Mouse (Mus musculus): ENCODE measurements around the gene Gm5148.
A peak's percentile ranks its signal among the peaks of the same experiment; 100 is the strongest.

The Gm5148 gene

DNA sequence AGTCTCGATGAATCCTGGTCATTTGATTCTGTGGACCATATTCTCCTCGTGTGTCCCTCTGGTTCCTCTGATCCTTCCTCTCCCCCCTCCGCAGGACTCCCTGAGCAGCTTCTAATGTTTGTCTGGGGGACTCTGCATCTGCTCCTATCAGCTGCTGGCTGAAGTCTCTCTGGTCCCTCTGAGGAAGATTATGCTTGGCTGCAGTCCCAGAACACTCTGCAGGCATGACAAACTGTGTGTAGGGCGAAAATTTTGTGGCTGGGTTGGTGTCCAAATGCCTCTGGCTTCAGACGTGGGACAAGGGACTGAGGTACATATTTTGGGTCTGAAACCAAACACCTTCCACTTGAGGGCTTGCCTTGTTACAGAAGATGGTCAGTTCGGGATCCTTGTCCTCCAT is 13.1 kb upstream of the Gm5148 start:
- no peak for DNase-seq

DNA sequence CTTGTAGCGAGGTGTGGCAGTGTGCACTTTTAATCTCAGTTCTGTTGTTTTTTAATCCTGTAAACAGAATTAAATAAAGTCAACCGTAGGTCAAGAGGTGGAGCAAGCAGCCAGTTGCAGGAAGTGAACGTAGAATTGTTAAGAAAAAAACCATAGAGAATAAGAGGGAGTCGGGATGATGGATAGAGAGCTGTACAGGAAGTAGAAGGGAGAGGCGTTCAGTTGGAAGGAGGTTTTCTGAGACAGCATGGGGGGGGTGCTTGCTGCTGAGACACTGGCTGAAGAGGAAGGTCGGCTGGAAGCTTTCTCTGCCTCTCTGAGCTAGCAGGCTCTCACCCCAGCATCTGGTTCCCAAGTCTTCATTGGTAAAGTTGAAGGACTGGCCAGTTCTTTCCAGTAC is 10.9 kb upstream of the Gm5148 start:
- no peak for DNase-seq

DNA sequence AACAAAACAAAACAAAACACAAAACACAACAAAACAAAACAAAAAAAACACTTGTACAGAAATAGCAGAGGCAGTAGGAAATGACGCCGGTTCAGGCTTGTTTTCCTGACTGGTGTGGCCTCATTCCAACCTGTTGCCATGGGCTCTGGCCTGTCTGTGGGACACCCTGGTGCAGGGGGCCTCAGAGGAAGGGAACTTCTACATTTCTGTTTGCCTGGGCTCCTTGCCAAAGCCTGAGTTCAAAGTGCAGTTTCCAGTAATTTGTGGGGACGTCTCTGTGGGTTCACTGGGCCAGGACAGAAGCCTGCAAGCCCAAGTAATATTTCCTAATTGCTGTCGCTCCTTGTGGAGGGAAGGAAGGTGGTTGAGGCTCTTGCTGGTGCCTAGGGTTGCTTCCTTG is 4.9 kb upstream of the Gm5148 start:
- no peak for DNase-seq

DNA sequence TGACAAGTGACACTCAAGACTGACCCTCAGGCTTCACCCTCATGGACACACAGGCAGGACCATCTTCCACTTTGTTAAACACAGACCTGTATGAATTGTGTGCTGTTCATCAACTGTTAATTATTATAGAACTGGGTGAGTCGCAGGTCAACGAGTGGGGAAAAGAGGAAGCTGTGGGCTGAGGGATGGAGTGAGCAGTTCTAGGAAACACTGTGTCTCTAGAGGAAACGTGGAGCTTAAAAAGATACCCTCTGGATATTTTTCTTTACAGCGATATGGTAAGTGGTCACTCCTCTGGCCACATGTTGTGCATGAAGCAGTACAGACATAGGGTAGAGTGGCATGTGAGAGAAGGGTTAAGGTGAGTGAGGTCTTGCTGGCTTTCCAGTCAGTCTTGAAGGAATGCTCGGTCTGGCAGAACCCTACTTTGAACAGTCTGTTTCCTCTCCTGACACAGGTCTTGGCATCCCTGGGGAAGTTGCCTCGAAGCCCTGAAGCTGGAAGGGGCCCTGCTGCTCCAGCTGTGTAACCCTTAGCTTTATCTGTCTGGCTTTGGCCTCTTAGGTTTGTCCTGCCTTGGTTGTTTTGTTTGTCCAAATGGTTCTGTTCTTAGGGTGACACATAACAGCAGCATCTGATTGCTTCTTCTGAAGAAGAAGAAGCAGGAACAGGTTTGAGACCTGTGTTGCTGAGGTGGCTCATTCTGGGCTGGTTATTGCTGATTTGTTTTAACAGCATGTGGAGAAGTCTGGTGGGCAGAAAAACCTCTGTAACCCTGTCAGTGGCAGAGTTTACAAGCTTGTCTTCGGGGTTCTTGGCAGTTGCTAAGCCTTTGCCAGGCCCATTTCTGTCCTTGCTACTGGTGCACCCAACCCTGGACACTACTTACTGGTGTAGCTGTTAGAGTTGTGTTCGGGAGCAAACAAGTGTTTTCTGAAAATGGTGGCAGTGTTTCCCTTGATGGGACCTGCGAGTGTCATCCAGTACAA is 4.1 kb upstream of the Gm5148 start:
- no peak for DNase-seq

DNA sequence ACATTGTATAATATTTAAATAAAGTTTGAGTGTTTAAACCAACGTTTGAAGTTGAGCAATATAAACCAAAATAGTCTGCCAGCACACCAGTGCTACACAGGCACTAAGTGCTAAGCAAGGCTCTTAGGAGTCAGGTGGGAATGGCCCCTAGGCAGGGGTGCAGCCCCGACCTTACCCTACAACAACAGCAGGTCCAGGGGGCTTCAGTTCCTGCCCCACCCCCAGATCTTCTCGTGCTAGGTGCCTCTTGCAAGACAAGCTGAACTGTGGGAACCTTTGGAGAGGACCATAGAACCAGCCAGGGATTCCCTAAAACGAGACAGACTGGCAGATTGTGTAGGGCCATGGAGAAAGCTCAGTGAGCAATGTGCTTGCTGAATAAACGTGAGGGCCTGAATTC is 3.1 kb upstream of the Gm5148 start:
- no peak for DNase-seq

DNA sequence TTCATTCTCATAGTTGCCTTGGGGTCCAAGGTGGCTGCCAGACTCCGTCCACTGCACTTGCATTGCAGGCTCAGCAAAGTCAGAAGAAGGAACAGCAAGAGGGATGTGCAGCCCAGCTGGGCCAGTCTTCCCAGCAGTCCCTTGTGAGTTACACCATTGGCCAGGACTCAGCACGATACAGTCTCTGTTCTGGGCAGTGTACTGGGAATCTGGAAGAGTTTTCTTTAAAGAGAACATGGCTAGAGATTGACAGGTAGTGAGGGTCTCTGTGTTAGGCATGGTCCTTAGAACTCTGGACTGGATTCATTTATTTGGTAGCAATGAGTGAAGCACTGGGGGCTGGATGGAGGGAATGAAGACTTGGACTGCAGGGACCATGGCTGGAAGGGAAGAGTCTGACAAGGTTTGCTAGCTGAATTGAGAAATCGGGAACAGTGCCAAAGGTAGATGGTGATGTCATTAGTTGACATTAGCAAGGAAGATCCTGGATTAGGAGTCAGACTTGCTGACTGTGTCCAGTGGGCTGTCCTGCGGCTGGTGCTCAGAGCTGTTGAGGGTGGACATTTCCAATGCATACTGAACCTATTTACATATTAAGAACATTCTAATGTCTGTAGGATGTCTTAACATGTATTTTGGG is 2.3 kb upstream of the Gm5148 start:
- DNase-seq: no peak

DNA sequence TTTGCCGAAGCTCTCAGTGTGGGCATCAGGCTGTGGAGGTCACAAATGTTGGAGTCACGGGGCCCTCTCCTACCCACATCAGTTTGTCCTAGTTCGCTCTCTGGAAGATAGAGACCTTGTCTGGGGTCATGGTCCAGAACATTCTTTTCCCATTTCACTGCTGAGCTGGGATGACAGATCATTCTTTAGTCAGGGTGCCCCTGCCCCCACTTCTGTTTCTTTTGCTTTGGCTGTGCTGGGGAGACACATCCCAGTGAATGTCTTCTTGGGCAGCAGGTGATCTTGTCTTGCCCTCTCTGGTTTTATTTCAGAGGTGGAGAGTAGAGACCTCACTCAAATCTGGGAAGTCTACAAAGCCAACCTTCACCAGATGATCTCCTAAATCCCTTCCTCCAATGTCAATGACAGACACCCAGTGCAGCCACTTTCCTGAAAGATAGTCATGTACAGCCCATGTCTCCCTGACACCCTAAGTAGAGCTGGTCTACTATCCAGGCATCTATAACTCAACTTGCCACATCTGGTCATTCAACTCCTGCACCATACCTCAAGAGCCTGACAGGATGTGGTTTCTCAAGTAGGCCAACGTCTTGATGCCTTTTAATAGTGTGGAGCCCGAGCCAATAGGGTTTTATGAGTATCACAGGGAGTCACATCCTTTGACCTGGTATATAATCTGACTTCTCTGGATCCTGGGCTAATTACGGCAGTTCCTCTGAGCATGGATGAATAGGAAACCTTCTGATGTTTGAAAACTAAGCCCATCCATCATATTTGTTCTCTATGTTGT is 851 bp upstream of the Gm5148 start:
- no peak for DNase-seq

DNA sequence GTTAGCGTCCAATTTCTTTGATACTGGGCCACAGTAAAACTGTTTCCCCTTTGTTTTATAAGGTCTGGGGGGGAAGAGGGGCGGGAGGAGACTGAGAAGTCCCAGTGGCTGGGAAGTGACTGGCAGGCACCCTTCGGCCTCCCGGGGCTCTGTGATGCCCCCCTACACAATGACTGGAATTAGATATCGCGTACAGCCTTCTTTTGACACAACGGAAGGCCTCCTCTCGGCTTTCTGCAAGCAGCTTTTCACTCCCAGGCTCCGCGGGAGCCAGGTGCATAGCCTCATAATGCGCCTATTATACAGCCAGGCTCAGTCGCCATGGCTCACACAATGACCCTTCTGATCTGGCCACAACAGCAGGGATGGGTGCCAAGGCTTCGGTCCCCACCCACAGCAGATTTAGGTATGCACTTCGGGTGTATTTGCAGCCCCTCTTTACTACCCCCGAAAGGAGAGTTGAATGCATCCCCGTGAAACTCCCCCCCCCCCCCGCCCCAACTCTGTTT is 574 bp downstream of the Gm5148 start:
- DNase-seq: peak in 1 of 2 experiments; percentile 25

DNA sequence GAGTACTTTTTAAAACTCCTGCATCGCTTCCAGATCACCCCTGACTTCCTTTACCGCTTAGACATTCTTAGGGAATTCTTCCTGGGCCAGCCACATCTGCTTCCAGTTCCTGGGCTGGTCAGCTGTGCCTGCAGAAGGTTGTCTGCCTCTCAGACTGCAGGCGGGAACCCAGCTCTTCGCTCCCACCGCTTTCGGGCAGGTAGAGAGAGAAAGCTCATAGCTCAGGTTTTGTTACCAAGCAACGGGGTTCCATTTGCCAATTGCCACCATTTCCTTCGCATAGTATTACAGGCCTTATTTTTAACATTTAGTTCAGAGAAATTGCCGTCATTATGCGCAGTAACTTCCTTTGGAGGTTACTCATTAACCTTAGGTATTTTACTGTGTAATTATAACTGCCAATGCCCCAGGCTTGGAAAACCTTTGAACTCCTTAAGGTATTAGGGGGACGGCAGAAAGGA is 1.2 kb downstream of the Gm5148 start:
- DNase-seq: no peak

DNA sequence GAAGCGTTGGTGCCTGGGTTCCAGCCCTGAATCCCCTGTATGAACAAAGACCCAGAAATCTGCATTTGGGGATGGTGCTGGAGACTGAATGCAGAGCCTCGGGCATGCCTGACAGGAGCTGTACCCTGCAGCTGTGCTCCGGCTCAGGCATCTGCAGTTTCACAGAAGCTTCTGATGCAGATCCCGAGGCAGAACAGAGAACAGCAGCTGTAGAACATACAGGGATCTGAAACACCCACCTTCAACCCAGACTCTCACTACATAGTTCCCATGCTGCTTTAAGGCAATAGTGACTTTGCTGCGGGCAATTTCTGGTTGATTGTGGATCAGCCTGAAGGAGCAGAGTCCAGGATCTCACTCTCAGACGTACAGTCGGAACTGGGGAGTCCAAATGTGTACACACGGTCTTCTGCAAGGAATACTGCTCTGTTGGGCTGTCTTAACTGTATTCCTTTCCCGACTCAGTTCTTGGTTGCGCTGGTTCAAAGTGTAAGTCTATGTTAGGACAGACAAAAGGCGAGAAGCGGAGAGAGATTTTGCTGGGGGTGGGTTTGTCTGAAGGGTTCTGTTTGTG is 1.7 kb downstream of the Gm5148 start:
- no peak for DNase-seq

DNA sequence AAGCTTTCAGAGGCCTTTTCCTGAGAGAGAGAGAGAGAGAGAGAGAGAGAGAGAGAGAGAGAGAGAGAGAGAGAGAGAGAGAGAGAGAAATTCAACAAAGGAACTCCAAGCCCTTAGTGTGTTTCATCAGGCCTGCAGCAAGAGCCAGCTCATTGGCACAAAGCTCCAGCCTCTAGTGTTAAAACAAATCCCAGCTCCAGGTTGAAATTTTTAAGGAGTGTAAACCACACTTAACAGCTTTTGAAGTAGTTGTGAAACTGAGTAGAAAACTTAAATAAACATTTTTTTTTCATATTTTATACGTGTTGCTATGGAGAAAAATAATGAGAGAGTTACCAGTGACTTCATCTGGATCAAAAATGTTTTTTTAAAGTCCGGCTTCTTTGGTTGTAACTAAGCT is 7.3 kb downstream of the Gm5148 start:
- no peak for DNase-seq

DNA sequence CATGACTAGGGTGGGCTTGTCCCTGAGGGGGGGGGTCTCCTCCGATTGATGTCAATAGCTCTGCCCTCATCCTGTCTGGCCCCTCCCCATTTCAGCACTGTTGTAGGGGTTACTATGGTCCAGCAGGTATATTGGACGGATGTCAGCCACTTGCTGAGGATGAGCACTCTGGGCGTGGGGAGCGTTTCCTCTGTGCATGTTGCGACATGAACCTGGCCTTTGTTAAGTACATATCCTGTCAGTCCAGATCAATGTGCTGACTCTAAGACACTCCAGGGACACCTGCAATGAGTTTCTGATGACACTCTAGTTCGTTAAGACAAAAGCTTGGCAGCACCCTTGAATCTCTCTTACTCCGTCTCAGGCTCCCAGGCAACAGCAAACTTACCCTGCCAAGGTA is 8.6 kb downstream of the Gm5148 start:
- DNase-seq: no peak

DNA sequence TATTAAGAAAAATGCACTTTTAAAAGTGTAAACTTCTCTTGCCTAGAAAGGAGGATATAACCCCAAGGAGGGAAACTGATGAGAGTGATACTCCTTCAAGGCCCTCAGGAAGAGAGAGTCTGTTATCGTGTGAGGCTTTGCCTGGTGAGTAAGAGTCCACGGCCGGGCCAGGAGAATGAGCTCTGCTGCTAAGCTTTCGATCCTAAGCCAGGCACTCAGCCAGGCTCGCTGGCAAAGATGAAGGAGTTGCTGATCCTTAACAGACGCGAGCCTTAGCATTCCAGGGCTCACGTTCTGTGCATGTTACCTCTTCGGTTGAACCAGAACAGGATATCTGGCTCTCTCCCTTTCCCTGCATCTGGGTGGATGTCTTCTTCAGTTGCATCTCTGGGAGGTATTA is 11.8 kb downstream of the Gm5148 start:
- no peak for DNase-seq

DNA sequence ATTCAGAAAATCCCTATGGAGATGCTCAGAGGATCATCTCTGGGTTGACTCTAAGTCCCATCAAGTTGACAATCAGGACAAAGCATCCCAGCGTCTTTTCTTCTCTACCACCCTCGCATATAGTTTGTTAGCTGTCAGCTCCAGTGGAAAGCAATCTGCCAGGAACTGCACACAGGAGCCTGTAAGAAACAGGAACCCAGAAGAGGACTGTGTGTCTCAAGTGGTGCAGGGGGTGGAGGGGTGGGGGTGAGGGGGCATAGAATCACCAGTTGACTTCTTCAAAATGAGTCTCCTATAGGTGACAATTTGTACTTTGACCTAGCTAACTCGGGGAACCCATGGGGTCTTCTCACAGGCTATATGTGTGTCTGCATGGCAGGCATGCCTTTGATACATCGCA is 12.7 kb downstream of the Gm5148 start:
- no peak for DNase-seq

DNA sequence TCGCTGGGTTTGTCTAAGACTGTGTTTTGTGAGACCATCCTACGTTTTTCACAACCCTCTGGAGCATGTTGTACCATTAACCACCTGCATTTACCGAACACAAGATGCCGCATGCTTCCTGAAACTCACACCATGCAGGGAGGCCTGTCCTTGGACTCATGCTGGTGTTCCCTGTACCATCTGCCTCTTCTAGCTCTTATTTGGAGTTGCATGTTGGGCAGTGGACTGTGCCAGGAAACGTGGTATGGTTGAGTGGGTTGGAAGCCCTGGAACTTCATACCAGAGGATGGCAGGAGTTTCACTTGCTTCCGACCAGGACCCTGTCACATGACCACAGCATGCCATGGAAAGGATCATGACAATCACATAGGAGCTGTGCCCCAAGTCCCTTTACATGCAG is 16.5 kb downstream of the Gm5148 start:
- no peak for DNase-seq

DNA sequence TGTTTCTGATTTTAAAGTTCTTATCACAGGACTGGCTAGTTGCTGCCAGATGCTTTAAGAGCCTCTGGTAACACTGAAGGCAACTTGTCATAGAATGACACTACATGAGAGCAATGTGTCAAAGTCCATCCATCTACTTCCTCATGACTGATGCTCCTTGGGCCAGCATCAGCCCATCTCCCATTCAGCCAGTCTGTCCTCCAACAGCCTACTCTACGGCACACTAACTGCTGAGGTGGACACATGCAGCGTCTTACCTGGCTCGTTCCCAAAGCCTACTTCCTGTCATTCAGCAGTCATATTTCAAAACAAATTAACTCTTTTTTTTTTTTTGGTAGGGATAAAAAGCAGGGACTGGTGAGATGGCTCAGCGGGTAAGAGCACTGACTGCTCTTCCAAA is 17.9 kb downstream of the Gm5148 start:
- no peak for DNase-seq

DNA sequence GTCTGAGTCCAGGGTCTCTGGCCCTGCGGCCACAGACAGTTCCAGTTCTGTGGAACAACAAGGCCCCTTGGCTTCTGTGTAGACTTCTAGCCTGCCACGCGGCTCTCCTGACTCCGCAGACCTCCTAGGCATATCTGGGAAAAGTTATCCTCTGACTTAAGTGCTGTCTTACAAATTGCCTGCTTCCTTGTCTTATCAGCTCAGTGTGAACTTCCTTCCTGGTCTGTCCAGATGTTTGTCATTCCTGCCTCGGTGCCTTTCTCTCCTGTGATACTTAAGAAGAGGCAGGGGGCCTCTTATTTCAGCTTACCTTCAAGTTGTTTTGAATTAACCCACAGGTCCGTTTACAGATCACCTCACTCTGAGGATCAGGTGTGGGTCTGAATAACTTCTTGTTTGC is 18.9 kb downstream of the Gm5148 start:
- no peak for DNase-seq

DNA sequence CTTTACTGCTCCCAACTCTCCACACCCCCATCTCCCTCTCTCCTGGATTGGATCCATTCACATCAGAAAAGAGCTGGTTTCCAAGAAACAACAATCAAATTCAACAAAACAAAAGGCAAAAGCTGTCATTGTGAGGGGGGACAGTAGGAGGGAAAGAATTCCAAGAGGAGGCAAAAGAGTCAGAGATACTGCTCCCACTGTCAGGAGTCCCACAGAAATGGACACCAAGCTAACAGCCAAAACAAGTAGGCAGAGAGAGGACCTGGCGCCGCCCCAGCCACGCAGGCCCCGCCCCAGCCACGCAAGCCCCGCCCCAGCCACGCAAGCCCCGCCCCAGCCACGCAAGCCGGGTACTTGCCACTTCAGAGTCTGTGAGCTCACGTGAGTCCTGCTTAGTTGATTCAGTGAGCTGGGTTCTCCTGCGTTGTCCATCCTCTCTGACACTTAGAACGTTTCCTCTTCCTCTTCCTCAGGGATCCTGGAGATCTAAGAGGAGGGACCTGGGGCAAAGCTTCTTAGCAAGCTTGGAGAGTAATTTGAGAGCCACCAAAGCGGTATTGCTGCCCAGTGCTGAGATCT is 19.5 kb downstream of the Gm5148 start:
- DNase-seq: no peak

DNA sequence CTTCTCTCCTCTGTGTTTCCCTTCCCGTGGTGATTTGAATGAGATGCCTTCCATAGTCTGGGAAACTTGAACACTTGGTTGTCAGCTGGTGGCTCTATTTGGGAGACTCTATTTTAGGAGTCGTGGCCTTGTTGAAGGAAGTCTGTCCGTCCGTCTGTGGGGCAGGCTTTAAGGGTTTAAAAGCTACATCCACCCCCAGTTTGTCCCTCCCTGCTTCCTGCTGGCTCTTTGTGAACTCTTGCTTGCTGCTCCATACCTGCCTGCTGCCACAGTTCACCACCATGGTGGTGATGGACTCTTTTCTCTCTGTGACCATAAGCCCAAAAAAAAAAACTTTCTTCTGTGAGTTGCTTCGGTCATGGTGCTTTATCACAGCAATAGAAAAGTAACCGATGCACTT is 21.2 kb downstream of the Gm5148 start:
- DNase-seq: no peak

DNA sequence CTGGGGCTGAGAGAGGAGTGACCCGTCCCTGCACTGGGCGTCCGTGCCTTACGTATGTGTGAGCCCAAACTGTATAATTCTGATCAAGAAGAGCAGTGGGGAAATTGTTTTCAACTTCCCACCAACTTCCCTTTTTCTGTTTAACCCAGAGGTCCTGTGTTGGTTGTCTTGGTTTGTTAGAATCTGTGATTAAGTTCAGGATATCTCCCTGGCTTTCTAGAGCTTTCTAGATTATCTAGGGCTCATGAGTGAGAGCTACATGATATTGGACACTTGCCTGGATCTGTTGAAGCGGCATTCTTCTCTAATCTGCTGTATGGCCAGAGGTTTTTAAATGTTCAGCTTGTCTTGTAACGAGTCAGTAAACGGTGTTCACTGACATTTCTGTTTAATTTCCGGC is 30.7 kb downstream of the Gm5148 start:
- no peak for DNase-seq

DNA sequence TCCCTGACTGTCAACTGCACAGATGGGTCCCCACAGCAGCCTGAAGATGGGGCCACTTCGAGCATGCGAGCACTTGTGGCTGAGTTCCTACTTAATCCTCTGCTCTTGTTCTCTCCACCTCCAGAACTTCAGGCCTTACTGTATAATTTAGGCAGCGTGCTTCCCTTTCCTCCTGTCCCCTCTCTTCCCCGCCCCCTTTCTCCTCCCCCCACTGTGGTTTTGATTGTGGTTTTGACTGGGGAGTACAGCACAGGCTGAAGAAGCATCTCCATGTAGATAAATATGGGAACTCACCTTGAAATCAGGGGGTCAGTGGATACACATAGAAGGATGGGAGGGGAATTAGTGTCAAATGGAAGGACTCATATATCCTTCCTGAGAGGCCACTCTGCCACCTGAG is 31.3 kb downstream of the Gm5148 start:
- no peak for DNase-seq

DNA sequence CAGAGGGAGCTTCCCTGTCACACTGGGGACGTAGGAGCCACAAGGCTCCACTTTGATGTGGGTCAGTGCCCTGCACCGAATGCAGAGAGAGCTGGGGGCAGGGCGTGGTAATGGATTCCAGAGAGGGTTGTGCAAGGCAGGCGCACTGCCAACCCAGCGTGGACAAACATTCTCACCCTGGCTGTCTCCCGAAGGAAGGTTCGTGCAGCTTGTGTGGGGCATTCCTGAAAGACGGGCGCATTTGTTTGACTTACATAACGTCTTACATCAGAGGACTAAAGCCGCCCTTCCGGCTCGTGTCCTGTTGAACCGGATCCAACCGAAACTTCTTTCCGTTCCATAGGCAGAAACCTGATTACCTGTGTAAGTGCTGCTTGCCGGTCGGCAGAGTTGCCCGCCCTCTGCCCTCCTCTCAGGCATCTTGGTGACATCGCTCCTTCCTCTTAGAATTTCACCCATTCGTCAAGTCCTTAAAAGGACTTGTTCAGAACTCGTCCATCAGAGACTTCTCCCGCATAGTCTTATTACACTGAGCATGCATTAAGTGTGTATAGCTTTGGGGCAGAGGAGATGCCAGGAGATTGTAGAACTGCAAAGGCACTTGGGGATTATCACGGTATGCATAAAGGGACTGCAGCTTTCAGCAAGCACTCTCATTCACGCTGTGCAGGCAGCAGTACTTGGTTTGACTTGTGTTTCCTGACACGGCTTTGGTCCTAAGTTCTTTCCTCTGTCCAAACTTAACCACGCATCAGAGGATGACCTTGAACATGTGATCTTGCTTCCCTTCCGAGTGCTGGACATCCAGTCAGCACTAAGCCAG is 36.9 kb downstream of the Gm5148 start:
- peak; percentile 11 to 33 for DNase-seq
